Mouse (Mus musculus) limb, embryonic 11.5 days (tissue): ENCODE data around the gene Olfr11. TPM values are rescaled to one million over a fixed set of nuclear protein-coding genes. Genes with fewer than 3 reads are reported as not detected.

Experiments used
- ATAC-seq: fragments of 200-750 bp; cut with Nextera tagmentation; 2 replicates; pipeline ENCODE4 v1.8.0; 2017; ENCODE audit warnings: low read depth; ENCODE audit not compliant: insufficient number of reproducible peaks, low FRiP score, low TSS enrichment
- DNase-seq: peaks from one replicate; pipeline ENCODE4 v3.0.0-alpha.2; 2015; ENCODE audit warnings: low spot score
- H3K27ac ChIP-seq: fragments of 300-500 bp; sonication (generic); replicated peaks from 2 replicates; pipeline ENCODE4 v1.5.1; 2014; ENCODE audit warnings: low read depth, mild to moderate bottlenecking, low read length
- H3K27me3 ChIP-seq: fragments of 300-500 bp; sonication (generic); 2 replicates; pipeline ENCODE4 v1.6.1; 2014; ENCODE audit warnings: mild to moderate bottlenecking, low read length, mixed read lengths; ENCODE audit not compliant: control insufficient read depth, insufficient read depth
- H3K36me3 ChIP-seq: fragments of 300-500 bp; sonication (generic); 2 replicates; pipeline ENCODE4 v1.6.1; 2014; ENCODE audit warnings: mild to moderate bottlenecking, low read length, moderate library complexity, mixed read lengths; ENCODE audit not compliant: control insufficient read depth, insufficient read depth
- H3K4me1 ChIP-seq: fragments of 300-500 bp; sonication (generic); 2 replicates; pipeline ENCODE4 v1.6.1; 2014; ENCODE audit warnings: low read length, mixed read lengths; ENCODE audit not compliant: control insufficient read depth, insufficient read depth
- H3K4me2 ChIP-seq: fragments of 300-500 bp; sonication (generic); 2 replicates; pipeline ENCODE4 v1.6.1; 2014; ENCODE audit warnings: low read depth, mild to moderate bottlenecking, moderate library complexity; ENCODE audit not compliant: severe bottlenecking
- H3K4me3 ChIP-seq: fragments of 300-500 bp; sonication (generic); 2 replicates; pipeline ENCODE4 v1.5.1; 2014; ENCODE audit warnings: low read depth, low read length
- H3K9ac ChIP-seq: fragments of 300-500 bp; sonication (generic); 2 replicates; pipeline ENCODE4 v1.6.1; 2014; ENCODE audit warnings: mild to moderate bottlenecking, low read length
- H3K9me3 ChIP-seq: fragments of 300-500 bp; sonication (generic); 2 replicates; pipeline ENCODE4 v1.6.1; 2016; ENCODE audit warnings: low read length; ENCODE audit not compliant: control insufficient read depth
- WGBS: fragments of 180-500 bp; shearing (Covaris S2); extraction: QIAGEN DNeasy Blood & Tissue Kit; methylation state at CpG from one replicate; pipeline ENCODE4 v1.1.7; 2014; 5-methylcytosine and 5-hydroxymethylcytosine counted together
- polyA plus RNA-seq: library from polyadenylated mRNA; unstranded; fragments of >200 nt; fragmentation: Nextera tagmentation; extraction: Ambion mirVana; gene quantifications from 2 replicates; pipeline ENCODE4 v1.2.1, GENCODE M21; 2014

The Olfr11 gene
- not detected in 2 replicates for polyA plus RNA-seq

DNA sequence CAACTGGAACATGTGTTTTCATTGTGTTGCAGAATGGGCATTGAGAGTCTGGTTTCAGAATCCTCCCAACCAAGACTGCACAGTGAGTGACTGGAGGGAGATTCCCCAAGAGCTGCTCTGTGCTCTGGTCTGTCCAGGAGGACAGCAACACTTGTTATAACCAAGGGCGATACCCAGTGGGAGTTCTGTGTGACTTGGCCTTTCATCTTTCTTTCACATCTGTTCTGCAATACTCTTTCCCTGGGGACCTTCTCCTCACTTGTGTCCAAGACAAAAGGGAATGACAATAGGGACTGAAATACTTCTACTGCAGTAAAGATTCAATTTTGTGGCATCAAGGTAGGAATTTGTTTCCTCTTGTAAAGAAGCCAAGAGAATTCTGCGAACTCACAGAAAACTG is at the start of gene Olfr11:
Olfr11 (minus strand) TSS at position 101 of the 400 bp plus-strand sequence.
- H3K9ac ChIP-seq: no peak within 1 kb of the TSS
- H3K27ac ChIP-seq: no peak within 1 kb of the TSS
- H3K4me1 ChIP-seq: no peaks in the 10 kb centered on the region
- DNase-seq: no peak
- H3K9me3 ChIP-seq: no peaks in the 10 kb centered on the region
- H3K36me3 ChIP-seq: no peaks in the 10 kb centered on the region
- H3K27me3 ChIP-seq: no peaks in the 10 kb centered on the region
- H3K4me2 ChIP-seq: no peak within 1 kb of the TSS
- ATAC-seq: no peak
- H3K4me3 ChIP-seq: no peak within 1 kb of the TSS
- WGBS: 86% methylated on average over 2 of the region's 2 CpGs

DNA sequence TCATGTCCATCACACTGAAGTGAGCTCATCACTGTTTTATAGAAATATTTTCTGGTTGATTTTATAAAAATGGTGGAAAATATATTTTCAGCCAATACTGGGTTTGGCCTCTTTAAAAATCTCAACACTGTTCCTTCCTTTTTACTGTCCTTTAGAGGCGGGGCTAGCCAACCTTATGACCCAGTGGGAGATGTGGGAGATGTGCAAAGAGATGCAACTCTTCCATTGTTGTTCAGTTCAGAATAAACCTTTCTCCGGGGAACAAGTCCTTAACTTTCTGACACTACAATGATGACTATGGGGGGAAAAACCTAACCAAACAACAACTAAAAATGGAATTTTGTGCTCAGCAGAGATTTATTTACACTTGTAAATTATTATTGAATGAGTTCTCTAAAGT is 35.0 kb upstream of the Olfr11 start, which contains the start of gene Olfr1360:
Olfr1360 (minus strand) TSS at position 101 of the 400 bp plus-strand sequence.
- Histone ChIP-seq H3K4me1 (no peaks in the 10 kb centered on the region), H3K9me3 (no peaks in the 10 kb centered on the region), H3K4me3 (no peak within 1 kb of the TSS), H3K9ac (no peak within 1 kb of the TSS), H3K36me3 (no peaks in the 10 kb centered on the region), H3K27ac (no peak within 1 kb of the TSS), H3K4me2 (no peak within 1 kb of the TSS), H3K27me3 (no peaks in the 10 kb centered on the region)
- DNase-seq (no peak), ATAC-seq (no peak)
- 88% methylated on average over 2 of the region's 2 CpGs for WGBS

DNA sequence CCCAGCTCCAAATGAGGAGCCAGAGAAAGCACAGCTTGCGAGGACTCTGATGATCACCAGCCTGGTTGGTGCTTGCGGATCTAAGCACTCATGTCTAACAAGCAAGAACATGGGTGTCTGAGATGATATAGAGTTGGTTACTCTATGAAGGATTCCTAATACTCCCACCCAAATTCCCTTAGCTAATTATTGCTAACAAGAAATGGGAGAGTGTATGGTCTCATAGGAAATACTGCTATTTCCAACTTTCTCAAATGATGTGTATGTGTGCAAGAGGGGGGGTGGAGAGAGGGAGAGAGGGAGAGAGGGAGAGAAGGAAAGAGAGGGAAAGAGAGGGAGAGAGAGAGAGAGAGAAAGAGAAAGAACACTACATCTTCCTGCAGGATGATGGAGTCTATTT is 21.0 kb upstream of the Olfr11 start, which contains the start of gene Olfr1361:
Olfr1361 (minus strand) TSS at position 101 of the 400 bp plus-strand sequence.
- 48% methylated on average over 2 of the region's 2 CpGs for WGBS
- no peaks in the 10 kb centered on the region for H3K4me1 ChIP-seq
- no peak within 1 kb of the TSS for H3K9ac ChIP-seq
- ATAC-seq (no peak), DNase-seq (no peak)
- H3K9me3 ChIP-seq: no peaks in the 10 kb centered on the region
- H3K27ac ChIP-seq: no peak within 1 kb of the TSS
- no peak within 1 kb of the TSS for H3K4me2 ChIP-seq
- H3K4me3 ChIP-seq: no peak within 1 kb of the TSS
- no peaks in the 10 kb centered on the region for H3K36me3 ChIP-seq
- H3K27me3 ChIP-seq: no peaks in the 10 kb centered on the region

DNA sequence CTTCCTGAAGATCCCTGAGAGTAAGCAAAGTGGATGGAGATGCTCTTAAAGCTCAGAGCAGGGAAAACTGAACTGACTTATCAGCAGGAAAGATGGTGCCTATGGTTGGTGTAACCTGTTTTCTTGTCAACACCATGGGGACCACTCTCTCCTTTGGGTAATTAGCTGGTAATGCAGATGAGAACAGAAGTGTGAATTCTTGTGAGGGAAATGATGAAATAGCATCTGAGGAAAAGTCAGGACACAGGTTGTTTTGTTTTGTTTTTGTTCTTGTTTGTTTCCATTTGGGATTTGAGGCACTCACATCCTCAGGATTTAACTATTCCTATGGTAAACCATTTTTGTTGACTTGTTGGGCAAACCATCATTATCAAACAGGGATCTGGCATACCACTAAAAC is 28.4 kb downstream of the Olfr11 start, which contains the start of gene Olfr1362:
Olfr1362 (minus strand) TSS at position 101 of the 400 bp plus-strand sequence.
- no peak within 1 kb of the TSS for H3K4me3 ChIP-seq
- no peak within 1 kb of the TSS for H3K9ac ChIP-seq
- no peak within 1 kb of the TSS for H3K27ac ChIP-seq
- ATAC-seq (no peak), DNase-seq (no peak)
- no peak within 1 kb of the TSS for H3K4me2 ChIP-seq
- H3K36me3 ChIP-seq: no peaks in the 10 kb centered on the region
- H3K27me3 ChIP-seq: no peaks in the 10 kb centered on the region
- H3K9me3 ChIP-seq: no peaks in the 10 kb centered on the region
- no peaks in the 10 kb centered on the region for H3K4me1 ChIP-seq

DNA sequence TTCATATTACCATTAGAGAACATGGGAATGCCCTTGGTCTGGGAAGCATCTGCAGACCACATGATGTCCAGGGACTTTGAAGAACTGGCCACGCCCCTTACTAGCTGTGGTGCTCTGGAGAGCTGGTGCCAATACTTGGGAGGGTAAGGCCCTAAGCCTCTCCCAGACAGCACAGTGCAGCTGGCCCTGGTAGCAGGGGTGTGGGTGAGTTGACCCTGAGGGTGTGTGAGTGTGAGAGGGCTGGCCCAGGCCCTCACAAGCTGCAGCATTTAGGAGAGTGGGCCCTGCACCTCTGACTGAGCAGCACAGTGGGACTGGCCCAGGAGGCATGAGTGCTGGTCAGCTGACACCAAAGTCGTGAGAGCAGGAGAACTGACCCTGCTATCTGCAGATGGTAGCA is 50.7 kb downstream of the Olfr11 start:
- ATAC-seq: no peak
- H3K4me1 ChIP-seq: no peaks in the 10 kb centered on the region
- no peak overlapping the region for H3K9ac ChIP-seq
- H3K27ac ChIP-seq: no peak overlapping the region
- H3K4me3 ChIP-seq: no peak overlapping the region
- no peak for DNase-seq
- no peaks in the 10 kb centered on the region for H3K36me3 ChIP-seq
- WGBS: 67% methylated on average over 2 of the region's 2 CpGs
- no peaks in the 10 kb centered on the region for H3K9me3 ChIP-seq
- no peak overlapping the region for H3K4me2 ChIP-seq
- H3K27me3 ChIP-seq: no peaks in the 10 kb centered on the region

Other genes with a start within 250 kb of the Olfr11 start
- gene Zkscan3, start 239.8 kb downstream of the Olfr11 start, polyA plus RNA-seq: 94.2 and 97.2 TPM in 2 replicates
- gene Pgbd1, start 201.5 kb downstream of the Olfr11 start, polyA plus RNA-seq: 5.4 and 5.7 TPM in 2 replicates
- 22.0 and 25.6 TPM in 2 replicates for gene Zscan26, start 188.8 kb downstream of the Olfr11 start, polyA plus RNA-seq
- 2.5 and 2.8 TPM in 2 replicates for gene Nkapl, start 174.0 kb downstream of the Olfr11 start, polyA plus RNA-seq
- gene Zkscan4, start 163.6 kb downstream of the Olfr11 start, polyA plus RNA-seq: 2.5 and 2.9 TPM in 2 replicates
- gene Gm10065, start 163.1 kb downstream of the Olfr11 start, polyA plus RNA-seq: 0.67 TPM in 1 of 2 replicates, not detected in the other
- 0.24 and 0.35 TPM in 2 replicates for gene AK157302, start 147.3 kb downstream of the Olfr11 start, polyA plus RNA-seq
- 2.5 and 4.0 TPM in 2 replicates for gene Gm11273, start 141.1 kb downstream of the Olfr11 start, polyA plus RNA-seq
- 9.6 and 13.1 TPM in 2 replicates for gene Zkscan8, start 111.4 kb downstream of the Olfr11 start, polyA plus RNA-seq
- 0.09 and 0.21 TPM in 2 replicates for gene Olfr1366, start 99.7 kb downstream of the Olfr11 start, polyA plus RNA-seq
- gene Olfr1535, start 82.6 kb downstream of the Olfr11 start, polyA plus RNA-seq: 0.05 TPM in 1 of 2 replicates, not detected in the other
- not detected in 2 replicates for gene Olfr1364, start 60.8 kb downstream of the Olfr11 start, polyA plus RNA-seq
- gene Olfr1362, start 28.5 kb downstream of the Olfr11 start, polyA plus RNA-seq: not detected in 2 replicates
- gene Olfr1361, start 20.9 kb upstream of the Olfr11 start, polyA plus RNA-seq: not detected in 2 replicates
- gene Olfr1360, start 34.9 kb upstream of the Olfr11 start, polyA plus RNA-seq: not detected in 2 replicates
- not detected in 2 replicates for gene Olfr1359, start 55.6 kb upstream of the Olfr11 start, polyA plus RNA-seq
- 2.2 and 2.9 TPM in 2 replicates for gene Hist1h2bl, start 73.6 kb upstream of the Olfr11 start, polyA plus RNA-seq
- 16.9 and 20.4 TPM in 2 replicates for gene Hist1h2ai, start 73.9 kb upstream of the Olfr11 start, polyA plus RNA-seq
- 13.2 and 15.5 TPM in 2 replicates for gene Hist1h3h, start 75.1 kb upstream of the Olfr11 start, polyA plus RNA-seq
- 7.6 and 9.2 TPM in 2 replicates for gene Hist1h2bm, start 79.5 kb upstream of the Olfr11 start, polyA plus RNA-seq
- gene Hist1h4j, start 92.5 kb upstream of the Olfr11 start, polyA plus RNA-seq: 1.1 and 1.7 TPM in 2 replicates
- 3.4 and 7.1 TPM in 2 replicates for gene Hist1h4k, start 108.0 kb upstream of the Olfr11 start, polyA plus RNA-seq
- gene Hist1h2ak, start 111.3 kb upstream of the Olfr11 start, polyA plus RNA-seq: 6.1 and 9.4 TPM in 2 replicates
- 1.8 and 2.6 TPM in 2 replicates for gene Hist1h2bn, start 111.6 kb upstream of the Olfr11 start, polyA plus RNA-seq
- gene Hist1h1b, start 138.1 kb upstream of the Olfr11 start, polyA plus RNA-seq: 20.0 and 21.2 TPM in 2 replicates
- gene Hist1h3i, start 140.9 kb upstream of the Olfr11 start, polyA plus RNA-seq: 294 and 298 TPM in 2 replicates
- gene Hist1h2an, start 144.7 kb upstream of the Olfr11 start, polyA plus RNA-seq: 7.5 and 10.7 TPM in 2 replicates
- 1.7 and 4.9 TPM in 2 replicates for gene Hist1h2bp, start 144.9 kb upstream of the Olfr11 start, polyA plus RNA-seq
- 21.3 and 25.2 TPM in 2 replicates for gene Hist1h2bq, start 167.7 kb upstream of the Olfr11 start, polyA plus RNA-seq
- 2.5 and 3.6 TPM in 2 replicates for gene Hist1h2ao, start 167.9 kb upstream of the Olfr11 start, polyA plus RNA-seq
- gene Hist1h4m, start 169.2 kb upstream of the Olfr11 start, polyA plus RNA-seq: not detected in 2 replicates
- 11.8 and 15.0 TPM in 2 replicates for gene Hist1h4n, start 189.7 kb upstream of the Olfr11 start, polyA plus RNA-seq
- gene Hist1h2ap, start 191.0 kb upstream of the Olfr11 start, polyA plus RNA-seq: 6,460 and 6,662 TPM in 2 replicates
- 21.5 and 24.2 TPM in 2 replicates for gene Hist1h2br, start 191.2 kb upstream of the Olfr11 start, polyA plus RNA-seq